Mouse (Mus musculus) telencephalon, adult 2 months (tissue): ENCODE measurements at regions not wholly inside any gene's neighbourhood (a gene's known extent, or its start where the extent isn't known, plus 50 kb on each side); places are given as distances from the start of the nearest gene placed in this dataset.
A peak's percentile ranks its signal among the peaks of the same experiment; 100 is the strongest.

Experiments
- DNase-seq: peaks from one replicate; pipeline ENCODE4 v3.0.0-alpha.2; 2011; ENCODE audit warnings: low read depth, low spot score

- no peak for DNase-seq
Measured at GRCm38 (mm10) chr7:54068271-54068851, 766.9 kb upstream of the Luzp2 start.

- DNase-seq: no peak
Measured at GRCm38 (mm10) chr7:54116951-54117350, 718.3 kb upstream of the Luzp2 start.

DNA sequence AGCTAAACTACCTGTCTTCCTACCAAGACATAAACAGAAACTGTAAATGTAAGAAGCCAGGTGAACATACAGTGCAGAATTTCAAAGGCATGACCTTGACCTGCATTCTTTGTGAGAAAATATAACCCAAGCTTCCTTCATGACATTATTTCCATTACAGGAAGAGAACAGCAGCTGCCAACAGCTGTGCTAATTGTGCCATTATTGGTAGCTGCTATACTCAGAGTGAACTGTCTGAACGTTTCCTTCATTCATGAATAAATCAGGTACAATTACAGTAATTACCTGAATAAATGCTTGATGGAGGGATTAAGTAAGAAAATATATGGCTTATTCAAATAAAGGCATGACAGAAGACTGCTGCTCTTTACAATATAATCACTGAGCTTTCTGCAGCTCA lies 696.3 kb upstream of the Luzp2 start:
- DNase-seq: no peak

- peak; percentile 19 for DNase-seq
Measured at GRCm38 (mm10) chr7:54150855-54151254, 684.4 kb upstream of the Luzp2 start.

GRCm38 (mm10) chr7:54200001-54200400 lies 635.3 kb upstream of the Luzp2 start:
- no peak for DNase-seq
